Mouse (Mus musculus): ENCODE results near the gene Hoxc10. TPM values are rescaled to one million over a fixed set of nuclear protein-coding genes. Genes with fewer than 3 reads are reported as not detected.

Hoxc10 gene
- polyA plus RNA-seq, 1 experiment from 2014 or later: not detected

- peaks cover 66% of the 10 kb centered on the region for H3K27me3 ChIP-seq (replicated peaks; ENCODE audit: control insufficient read depth, insufficient read depth, low read length)
- peaks cover 3% of the 10 kb centered on the region for H3K4me1 ChIP-seq (ENCODE audit: control insufficient read depth, insufficient read depth, low read depth, low read length)
- peak overlapping the region; percentile 6 for H3K4me3 ChIP-seq (ENCODE audit: low read length)
- no peak for ATAC-seq
- H3K36me3 ChIP-seq (ENCODE audit: control insufficient read depth, insufficient read depth, low read length): no peaks in the 10 kb centered on the region
- no peaks in the 10 kb centered on the region for H3K9me3 ChIP-seq (ENCODE audit: control insufficient read depth, low read length)
- WGBS: 3% methylated on average over 28 of the region's 28 CpGs
- H3K9ac ChIP-seq (ENCODE audit: low read depth, low read length): peak overlapping the region; percentile 9; the same call in 1 of the 2 replicates
- peak overlapping the region; percentile 37 for H3K4me2 ChIP-seq (ENCODE audit: low read length)
- no peak overlapping the region for H3K27ac ChIP-seq (ENCODE audit: low read depth, low read length)
These were observed 44.4 kb downstream of the Hoxc10 start for GRCm38 (mm10) chr15:103010847-103011555.

GRCm38 (mm10) chr15:103011928-103012486 is 45.4 kb downstream of the Hoxc10 start:
- 11% methylated on average over 25 of the region's 26 CpGs for whole genome bisulfite sequencing
- H3K4me2 ChIP-seq (ENCODE audit: low read length): peak overlapping the region; percentile 35

GRCm38 (mm10) chr15:103013238-103013984 is 46.8 kb downstream of the Hoxc10 start:
- peak; percentile 29 for ATAC-seq
- no peaks in the 10 kb centered on the region for H3K9me3 ChIP-seq (ENCODE audit: control insufficient read depth, low read length)
- 4% methylated on average over 17 of the region's 17 CpGs for WGBS
- H3K9ac ChIP-seq (ENCODE audit: low read depth, low read length): no peak overlapping the region
- H3K27ac ChIP-seq (ENCODE audit: low read depth, low read length): no peak overlapping the region; the same call in 1 of the 2 replicates
- H3K27me3 ChIP-seq (replicated peaks; ENCODE audit: control insufficient read depth, insufficient read depth, low read length): peaks cover 64% of the 10 kb centered on the region
- no peaks in the 10 kb centered on the region for H3K36me3 ChIP-seq (ENCODE audit: control insufficient read depth, insufficient read depth, low read length)
- peak overlapping the region; percentile 41 for H3K4me3 ChIP-seq (ENCODE audit: low read length)
- peak overlapping the region; percentile 62 for H3K4me2 ChIP-seq (ENCODE audit: low read length)
- H3K4me1 ChIP-seq (ENCODE audit: control insufficient read depth, insufficient read depth, low read depth, low read length): peaks cover 3% of the 10 kb centered on the region

More at GRCm38 (mm10) chr15:103011928-103012486, 45.4 kb downstream of the Hoxc10 start:
- Histone ChIP-seq H3K9me3 (ENCODE audit: control insufficient read depth, low read length) (no peaks in the 10 kb centered on the region), H3K4me1 (ENCODE audit: control insufficient read depth, insufficient read depth, low read depth, low read length) (peaks cover 3% of the 10 kb centered on the region), H3K36me3 (ENCODE audit: control insufficient read depth, insufficient read depth, low read length) (no peaks in the 10 kb centered on the region), H3K4me3 (ENCODE audit: low read length) (0 out of 2 replicates have a peak overlapping the region, but pooled peaks have one; percentile 17), H3K9ac (ENCODE audit: low read depth, low read length) (peak overlapping the region; percentile 23; the same call in 1 of the 2 replicates), H3K27me3 (replicated peaks; ENCODE audit: control insufficient read depth, insufficient read depth, low read length) (peaks cover 65% of the 10 kb centered on the region), H3K27ac (ENCODE audit: low read depth, low read length) (no peak overlapping the region)
- no peak for ATAC-seq

- Histone ChIP-seq H3K27me3 (replicated peaks; ENCODE audit: control insufficient read depth, insufficient read depth, low read length) (peaks cover 65% of the 10 kb centered on the region), H3K9me3 (ENCODE audit: control insufficient read depth, low read length) (no peaks in the 10 kb centered on the region), H3K4me1 (ENCODE audit: control insufficient read depth, insufficient read depth, low read depth, low read length) (peaks cover 3% of the 10 kb centered on the region), H3K36me3 (ENCODE audit: control insufficient read depth, insufficient read depth, low read length) (no peaks in the 10 kb centered on the region), H3K27ac (ENCODE audit: low read depth, low read length) (peak overlapping the region; percentile 73), H3K4me2 (ENCODE audit: low read length) (peak overlapping the region; percentile 62), H3K9ac (ENCODE audit: low read depth, low read length) (peak overlapping the region; percentile 66), H3K4me3 (ENCODE audit: low read length) (peak overlapping the region; percentile 41)
- WGBS: 1% methylated on average over 51 of the region's 57 CpGs
- peak; percentile 70 for ATAC-seq
These were observed 47.8 kb downstream of the Hoxc10 start for GRCm38 (mm10) chr15:103014166-103015008.

- Histone ChIP-seq H3K27ac (ENCODE audit: low read depth, low read length) (peak overlapping the region; percentile 73), H3K4me3 (ENCODE audit: low read length) (peak overlapping the region; percentile 41), H3K9ac (ENCODE audit: low read depth, low read length) (peak overlapping the region; percentile 66)
These were observed 48.4 kb downstream of the Hoxc10 start for GRCm38 (mm10) chr15:103015009-103015399.

GRCm38 (mm10) chr15:103015406-103016166 is 49.0 kb downstream of the Hoxc10 start:
- Histone ChIP-seq H3K4me2 (ENCODE audit: low read length) (peak overlapping the region; percentile 62), H3K27me3 (replicated peaks; ENCODE audit: control insufficient read depth, insufficient read depth, low read length) (peaks cover 65% of the 10 kb centered on the region), H3K27ac (ENCODE audit: low read depth, low read length) (peak overlapping the region; percentile 73), H3K4me3 (ENCODE audit: low read length) (peak overlapping the region; percentile 41), H3K9ac (ENCODE audit: low read depth, low read length) (peak overlapping the region; percentile 66), H3K36me3 (ENCODE audit: control insufficient read depth, insufficient read depth, low read length) (no peaks in the 10 kb centered on the region), H3K9me3 (ENCODE audit: control insufficient read depth, low read length) (no peaks in the 10 kb centered on the region), H3K4me1 (ENCODE audit: control insufficient read depth, insufficient read depth, low read depth, low read length) (peaks cover 3% of the 10 kb centered on the region)
- no peak for ATAC-seq
- 7% methylated on average over 19 of the region's 19 CpGs for WGBS

More at GRCm38 (mm10) chr15:103015009-103015399, 48.4 kb downstream of the Hoxc10 start:
- 0 out of 2 replicates have a peak, but pooled peaks have one; percentile 9 for ATAC-seq
- H3K4me2 ChIP-seq (ENCODE audit: low read length): peak overlapping the region; percentile 62
- peaks cover 3% of the 10 kb centered on the region for H3K4me1 ChIP-seq (ENCODE audit: control insufficient read depth, insufficient read depth, low read depth, low read length)
- no peaks in the 10 kb centered on the region for H3K9me3 ChIP-seq (ENCODE audit: control insufficient read depth, low read length)
- peaks cover 68% of the 10 kb centered on the region for H3K27me3 ChIP-seq (replicated peaks; ENCODE audit: control insufficient read depth, insufficient read depth, low read length)
- H3K36me3 ChIP-seq (ENCODE audit: control insufficient read depth, insufficient read depth, low read length): no peaks in the 10 kb centered on the region
- WGBS: 1% methylated on average over 28 of the region's 28 CpGs

GRCm38 (mm10) chr15:103018636-103019035 is 52.0 kb downstream of the Hoxc10 start, which contains the start of gene Hoxc4:
Hoxc4 (plus strand) TSS chr15:103018934.
- ATAC-seq: no peak
- H3K9ac ChIP-seq (ENCODE audit: low read depth, low read length): no peak within 1 kb of the TSS
- H3K4me3 ChIP-seq (ENCODE audit: low read length): no peak within 1 kb of the TSS
- peaks cover 3% of the 10 kb centered on the region for H3K4me1 ChIP-seq (ENCODE audit: control insufficient read depth, insufficient read depth, low read depth, low read length)
- no peak within 1 kb of the TSS for H3K4me2 ChIP-seq (ENCODE audit: low read length)
- WGBS: 18% methylated on average over 9 of the region's 9 CpGs
- no peaks in the 10 kb centered on the region for H3K9me3 ChIP-seq (ENCODE audit: control insufficient read depth, low read length)
- no peaks in the 10 kb centered on the region for H3K36me3 ChIP-seq (ENCODE audit: control insufficient read depth, insufficient read depth, low read length)
- H3K27me3 ChIP-seq (replicated peaks; ENCODE audit: control insufficient read depth, insufficient read depth, low read length): peaks cover 64% of the 10 kb centered on the region
- H3K27ac ChIP-seq (ENCODE audit: low read depth, low read length): peak within 1 kb of the TSS; percentile 21; the same call in 1 of the 2 replicates

- Histone ChIP-seq H3K4me1 (ENCODE audit: control insufficient read depth, insufficient read depth, low read depth, low read length) (no peaks in the 10 kb centered on the region), H3K9ac (ENCODE audit: low read depth, low read length) (no peak overlapping the region), H3K9me3 (ENCODE audit: control insufficient read depth, low read length) (no peaks in the 10 kb centered on the region), H3K36me3 (ENCODE audit: control insufficient read depth, insufficient read depth, low read length) (no peaks in the 10 kb centered on the region), H3K27me3 (replicated peaks; ENCODE audit: control insufficient read depth, insufficient read depth, low read length) (peaks cover 65% of the 10 kb centered on the region), H3K27ac (ENCODE audit: low read depth, low read length) (no peak overlapping the region), H3K4me3 (ENCODE audit: low read length) (peak overlapping the region; percentile 19), H3K4me2 (ENCODE audit: low read length) (peak overlapping the region; percentile 38)
- 2% methylated on average over 8 of the region's 8 CpGs for WGBS
- ATAC-seq: no peak
These were observed 54.4 kb downstream of the Hoxc10 start for GRCm38 (mm10) chr15:103020899-103021418.
